Mouse (Mus musculus): ENCODE measurements around the gene Mcm3.

Mcm3 gene

DNA sequence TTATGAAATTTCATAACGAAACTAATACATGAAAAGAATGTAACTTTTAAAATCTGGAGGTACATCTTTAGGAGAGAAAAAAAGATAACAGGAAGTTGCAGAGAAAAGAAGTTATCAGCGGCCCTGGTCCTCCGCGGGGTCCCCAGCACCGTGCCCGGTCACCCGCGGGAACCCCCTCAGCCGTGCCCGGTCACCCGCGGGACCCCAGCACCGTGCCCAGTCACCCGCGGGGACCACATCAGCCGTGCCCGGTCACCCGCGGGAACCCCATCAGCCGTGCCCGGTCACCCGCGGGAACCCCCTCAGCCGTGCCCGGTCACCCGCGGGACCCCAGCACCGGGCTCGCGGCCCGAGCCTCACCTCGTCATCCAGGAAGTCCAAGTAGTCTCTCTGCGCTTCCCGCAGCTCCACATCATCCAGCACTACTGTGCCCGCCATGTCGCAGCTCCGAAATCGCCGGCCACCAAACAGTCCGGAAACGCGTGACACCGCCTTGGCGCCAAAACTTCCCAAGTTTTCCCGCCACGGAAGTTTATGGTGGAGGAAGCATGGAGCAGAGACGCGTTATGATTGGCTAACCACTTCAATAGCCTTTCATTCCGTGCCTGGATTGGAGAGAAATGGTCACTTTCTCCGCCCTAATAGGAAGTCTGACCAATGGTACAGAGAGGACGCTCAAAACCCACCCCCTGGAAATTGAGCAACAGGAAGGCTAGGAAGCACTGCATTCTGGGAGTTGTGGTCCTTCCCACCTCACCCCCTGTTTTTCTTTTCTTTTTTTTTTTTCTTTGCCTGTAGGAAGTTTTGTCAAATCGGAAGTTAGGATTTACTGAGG lies at the start of gene Mcm3:
Gene Mcm3 (minus strand): TSS at position 542 of the 835 bp plus-strand sequence.
- DNase-seq (ENCODE audit: low read depth, low spot score) = peak; percentile 90

DNA sequence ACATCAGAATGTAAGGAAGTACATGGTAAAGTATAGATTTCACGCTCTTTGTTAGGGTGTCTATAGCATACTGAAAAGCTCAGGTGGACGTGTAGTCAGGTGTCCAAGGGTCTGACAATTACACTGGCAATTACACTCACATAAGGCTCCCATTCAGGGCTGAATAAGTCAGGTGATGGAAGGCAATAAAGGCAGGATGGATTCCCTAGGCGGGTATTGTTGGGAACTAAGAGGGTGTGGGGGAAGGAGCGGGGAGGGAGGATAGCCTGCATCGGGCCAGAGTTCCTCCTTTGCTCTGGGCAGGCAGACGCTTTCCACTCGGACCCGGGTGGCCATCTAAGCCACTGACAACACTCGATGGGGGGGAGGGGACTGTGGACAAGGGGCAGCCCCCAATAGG lies 47.9 kb upstream of the Mcm3 start:
- DNase-seq (ENCODE audit: low read depth, low spot score) = no peak

DNA sequence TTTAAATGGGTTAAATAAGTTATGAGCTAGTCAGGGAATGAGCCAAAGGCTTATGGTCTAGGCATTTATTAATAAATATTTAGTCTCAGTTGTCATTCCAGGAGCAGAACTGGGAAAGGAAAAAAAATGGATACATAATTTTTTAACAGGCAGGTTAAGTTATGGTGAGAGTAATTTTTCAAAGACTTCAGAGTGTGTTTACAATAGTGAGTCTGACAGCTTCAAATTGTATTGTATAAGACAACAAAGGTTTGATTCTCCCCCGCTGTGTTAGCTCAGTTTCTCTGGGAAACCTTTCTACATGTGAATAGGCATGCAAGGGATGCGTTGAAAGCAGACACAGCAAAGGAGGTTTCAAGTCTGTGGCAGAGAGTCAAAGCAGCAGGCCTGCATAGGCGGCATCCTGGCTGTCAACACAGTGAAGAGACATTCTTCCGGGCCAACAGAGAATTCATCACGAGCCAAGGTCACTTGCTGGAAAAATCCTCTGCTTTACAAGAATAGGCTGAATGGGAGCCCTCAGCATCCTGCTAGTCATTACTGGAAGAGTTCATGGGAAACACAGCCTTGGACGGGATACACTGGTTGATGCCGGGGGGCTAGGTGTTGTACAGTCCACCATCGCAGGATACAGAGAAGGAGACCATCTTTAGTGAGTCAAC lies 47.3 kb upstream of the Mcm3 start:
- DNase-seq (ENCODE audit: low read depth, low spot score) = no peak

DNA sequence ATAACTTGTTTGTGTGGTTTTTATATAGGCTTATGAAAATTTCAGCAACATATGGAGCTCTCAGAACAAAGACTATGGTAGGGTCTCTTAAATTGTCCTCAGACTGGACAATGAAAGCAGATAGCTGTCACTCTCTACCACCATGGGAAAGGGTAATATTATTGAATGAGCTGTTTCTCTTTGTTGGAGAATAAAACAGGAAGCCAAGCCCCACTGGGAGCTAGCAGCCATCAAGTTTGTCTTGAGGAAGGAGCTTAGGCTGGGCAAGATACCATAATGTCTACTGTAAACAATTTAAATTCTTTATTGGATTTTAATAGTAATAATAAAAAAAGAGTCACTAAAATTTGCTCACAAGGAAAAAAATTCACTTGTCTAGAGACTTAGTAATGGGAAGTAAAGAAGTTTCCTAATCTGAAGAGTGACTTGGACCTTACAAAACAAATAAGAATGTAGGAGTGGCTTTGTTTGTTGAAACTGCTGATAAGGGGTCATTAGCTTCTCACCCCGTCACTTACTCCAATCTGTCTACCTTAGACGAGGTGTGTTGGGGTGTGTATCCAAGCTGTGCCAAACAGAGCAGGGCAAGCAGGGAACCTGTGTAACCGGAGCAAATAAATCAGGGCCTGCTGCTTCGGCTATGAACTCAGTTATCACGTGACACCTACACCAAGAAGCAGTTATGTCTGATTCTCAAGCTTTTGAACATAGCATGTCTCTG lies 43.5 kb upstream of the Mcm3 start:
- DNase-seq (ENCODE audit: low read depth, low spot score) = no peak

DNA sequence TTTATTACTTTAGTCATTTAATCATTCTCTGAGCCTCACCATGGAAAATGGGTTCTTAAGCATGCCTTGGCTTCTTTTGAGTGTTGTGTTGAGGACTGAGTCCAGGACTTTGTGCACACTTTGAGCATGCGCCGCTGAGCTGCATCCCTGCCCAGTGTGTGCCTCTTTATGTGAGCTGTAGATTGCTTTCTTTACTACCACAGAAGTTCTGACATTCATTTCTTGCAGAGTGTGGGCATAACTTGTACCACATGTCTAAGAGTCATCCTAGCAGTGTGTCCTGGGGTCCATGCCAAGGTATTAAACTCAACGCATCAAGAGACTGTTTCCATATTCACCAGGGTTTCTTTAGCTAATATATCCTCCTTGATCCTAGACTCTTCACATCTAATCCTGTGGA lies 41.8 kb upstream of the Mcm3 start:
- no peak for DNase-seq (ENCODE audit: low read depth, low spot score)

DNA sequence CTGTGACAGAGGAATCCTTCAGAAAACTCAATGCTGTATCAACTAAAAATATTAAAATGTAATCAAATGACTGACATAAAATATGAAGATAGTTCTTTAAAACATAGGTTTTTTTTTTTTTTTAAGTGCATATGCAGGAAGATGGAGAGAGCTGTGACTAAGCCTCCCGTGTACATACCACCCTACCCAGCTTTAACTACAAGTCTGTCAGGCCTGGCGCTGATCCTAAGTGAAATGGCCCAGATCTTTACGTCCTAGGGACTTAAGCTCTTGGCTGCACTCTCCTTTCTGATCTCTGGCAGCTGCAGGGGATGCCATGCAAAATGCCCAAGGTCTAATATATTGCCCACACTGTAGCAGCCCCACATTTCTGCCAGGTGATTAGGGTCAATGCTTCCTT lies 40.7 kb upstream of the Mcm3 start:
- no peak for DNase-seq (ENCODE audit: low read depth, low spot score)

DNA sequence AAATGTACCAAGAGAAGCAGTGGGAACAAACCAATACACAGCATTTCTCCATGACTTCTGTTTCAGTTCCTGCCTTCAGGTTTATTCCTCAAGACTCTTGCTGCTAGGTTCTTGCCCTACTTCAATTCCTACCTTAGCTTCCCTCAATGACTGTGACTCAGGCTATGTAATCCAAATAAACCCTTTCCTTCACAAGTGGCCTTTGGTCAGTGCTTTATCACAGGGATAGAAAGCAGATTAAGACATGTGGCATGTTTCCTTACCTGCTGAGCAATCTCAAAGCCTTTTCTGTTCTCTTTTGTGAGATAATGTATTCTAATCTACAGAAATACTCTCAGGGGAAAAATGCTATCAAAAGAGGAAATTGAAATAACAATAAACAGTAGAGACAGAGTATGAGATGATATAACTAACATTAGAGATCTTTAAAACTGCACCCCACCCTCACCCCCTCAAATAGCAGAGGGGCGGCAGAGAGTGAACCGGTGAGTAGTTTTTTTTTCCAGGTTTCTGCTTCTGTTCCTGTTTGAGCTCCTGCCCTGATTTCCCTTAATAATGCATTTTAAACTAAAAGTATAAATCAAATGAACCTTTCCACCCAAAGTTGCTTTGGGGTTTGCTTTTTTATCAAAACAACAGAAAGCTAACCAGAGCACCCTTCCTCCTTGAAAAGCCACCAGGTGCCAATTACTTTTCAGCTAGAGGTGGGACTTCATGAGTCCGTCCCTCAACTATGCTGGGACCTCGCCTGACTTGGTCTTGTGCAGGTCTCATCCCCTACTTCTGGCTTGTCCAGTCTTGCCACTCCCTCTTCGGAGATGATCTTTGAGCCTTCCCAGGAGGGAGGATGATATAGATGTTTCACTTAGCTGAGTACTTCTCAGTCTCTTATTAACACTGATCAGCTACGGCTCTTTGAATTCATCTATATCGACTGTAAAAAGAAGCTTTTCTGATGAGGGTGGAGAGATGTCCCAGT lies 37.1 kb upstream of the Mcm3 start:
- DNase-seq (ENCODE audit: low read depth, low spot score) = no peak

DNA sequence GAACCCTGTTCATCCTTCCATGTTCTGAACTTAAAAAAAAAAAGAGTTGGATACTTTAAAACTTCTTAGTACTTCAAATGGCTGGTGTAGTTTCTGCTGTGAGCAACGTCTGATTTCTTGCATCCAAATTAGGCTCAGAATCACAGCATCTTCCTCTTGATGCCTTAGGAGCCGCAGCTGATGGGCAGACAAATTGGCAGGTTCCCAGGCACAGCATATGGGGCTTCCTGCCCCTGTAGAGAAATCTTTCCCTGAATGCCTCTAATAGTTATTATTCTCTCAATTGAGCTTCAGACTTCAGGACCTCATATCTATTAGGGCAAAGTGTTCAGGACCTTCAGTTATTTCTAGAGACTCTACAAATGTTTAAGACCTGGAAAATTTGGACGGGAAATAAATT lies 19.8 kb upstream of the Mcm3 start:
- DNase-seq (ENCODE audit: low read depth, low spot score) = no peak

DNA sequence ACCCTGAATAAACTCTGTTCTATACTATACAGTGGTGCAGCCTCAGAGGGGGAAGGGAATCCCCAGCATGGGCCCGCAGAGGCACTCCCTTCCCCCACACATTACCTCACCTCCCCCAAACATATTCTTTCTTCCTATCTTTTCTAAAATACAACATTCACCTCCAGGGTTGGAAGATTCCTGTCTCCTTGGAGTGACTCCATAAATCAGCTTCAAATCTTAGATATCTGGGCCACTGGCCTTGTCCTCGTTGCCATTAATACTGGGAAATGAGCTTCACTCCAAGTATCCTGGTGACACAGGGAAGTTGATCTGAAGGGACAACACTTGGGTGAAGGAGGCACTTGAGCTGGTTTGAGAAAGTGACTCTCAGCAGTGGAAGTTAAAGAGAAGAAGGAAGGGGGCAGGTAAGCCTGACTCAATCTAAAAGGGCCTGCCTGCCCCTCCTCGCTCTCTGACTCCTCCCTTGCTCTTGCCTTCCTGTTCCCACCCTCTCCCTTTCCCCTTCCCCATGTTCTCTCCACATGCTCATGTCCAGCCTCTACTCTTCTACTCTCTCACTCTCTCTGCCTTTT lies 16.5 kb upstream of the Mcm3 start:
- DNase-seq (ENCODE audit: low read depth, low spot score) = no peak

DNA sequence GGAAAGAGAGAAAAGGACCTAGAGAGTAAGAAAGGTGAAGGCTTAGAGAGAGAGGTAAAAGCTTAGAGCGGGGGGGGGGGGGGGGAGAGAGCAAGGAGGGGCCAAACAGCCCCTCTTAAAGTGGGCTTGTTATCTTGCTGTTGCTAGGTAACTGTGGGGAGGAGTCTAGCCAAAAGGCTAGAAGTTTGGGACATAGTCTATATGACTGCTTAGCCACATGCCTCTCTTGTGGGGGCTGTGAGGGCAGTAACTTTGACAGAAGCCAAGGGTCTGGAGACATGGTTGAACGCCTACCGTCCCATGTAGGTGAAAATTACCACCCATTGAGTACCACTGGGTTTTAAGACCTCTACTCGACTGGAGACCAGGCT lies 13.0 kb upstream of the Mcm3 start:
- DNase-seq (ENCODE audit: low read depth, low spot score) = no peak

DNA sequence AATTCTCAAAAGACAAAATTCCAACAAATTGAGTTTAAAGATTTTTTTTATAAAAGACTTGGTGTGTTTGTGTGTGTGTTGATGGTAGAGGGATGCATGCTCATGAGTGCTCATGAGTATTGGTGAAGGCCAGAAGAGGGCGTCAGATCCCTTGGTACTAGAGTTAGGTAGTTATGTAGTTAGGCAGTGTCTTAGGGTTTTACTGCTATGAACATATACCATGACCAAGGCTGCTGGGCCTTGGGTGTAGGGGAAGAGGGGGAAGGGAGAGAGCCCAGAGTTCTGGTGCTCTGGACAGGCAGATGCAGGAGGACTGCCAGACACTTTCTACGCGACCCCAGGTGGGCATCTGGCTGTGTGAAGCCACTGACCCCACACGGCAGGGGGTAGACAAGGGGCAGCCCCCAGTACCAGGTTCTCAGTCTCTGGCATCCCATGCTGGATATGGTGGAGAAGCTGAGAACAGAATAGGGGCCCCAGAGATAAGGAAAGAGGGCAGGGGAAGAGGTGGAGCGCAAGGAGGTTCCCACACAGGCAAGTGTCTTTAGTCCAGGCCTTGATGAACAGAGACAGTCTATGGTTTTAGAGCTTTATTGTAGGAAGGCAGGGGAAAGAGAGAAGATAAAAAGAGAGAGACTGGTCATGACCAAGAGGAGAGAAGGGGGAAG lies 12.5 kb upstream of the Mcm3 start:
- DNase-seq (ENCODE audit: low read depth, low spot score) = no peak

DNA sequence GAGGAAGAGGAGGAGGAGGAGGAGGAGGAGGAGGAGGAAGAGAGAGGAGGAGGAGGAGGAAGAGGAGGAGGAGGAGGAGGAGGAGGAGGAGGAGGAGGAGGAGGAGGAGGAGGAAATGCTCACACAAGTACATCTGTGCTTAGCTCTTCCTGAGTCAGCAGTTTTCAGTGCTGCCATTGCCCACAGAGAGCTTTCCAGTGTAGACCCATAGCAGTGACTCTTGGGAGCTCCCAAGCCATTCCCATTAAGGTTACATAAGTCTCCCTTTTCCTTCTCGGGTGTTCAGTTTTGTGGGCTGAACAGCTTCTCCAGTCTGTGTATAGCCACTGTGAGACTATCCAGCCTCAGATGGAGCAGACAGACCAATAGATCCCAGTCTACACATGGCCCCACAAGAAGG lies 10.4 kb upstream of the Mcm3 start:
- no peak for DNase-seq (ENCODE audit: low read depth, low spot score)

DNA sequence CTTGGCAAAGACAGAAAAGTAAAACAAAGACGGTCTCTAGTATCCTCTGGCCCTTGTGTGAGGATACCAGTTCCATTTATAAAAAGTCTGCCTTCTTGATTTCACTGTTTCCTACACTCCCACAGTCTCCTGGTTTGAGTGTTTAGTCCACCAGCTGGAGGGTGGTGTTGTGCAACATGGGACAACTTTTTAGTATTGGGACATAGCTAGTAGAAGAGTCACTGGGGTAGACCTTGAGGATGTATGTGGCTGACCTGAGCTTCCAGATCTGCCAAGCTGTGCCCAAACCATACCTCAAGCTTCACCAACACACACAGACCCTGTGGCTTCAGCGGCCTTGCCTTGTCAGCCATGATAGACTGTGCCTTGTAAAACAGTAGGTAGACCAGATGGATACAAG lies 7.9 kb upstream of the Mcm3 start:
- no peak for DNase-seq (ENCODE audit: low read depth, low spot score)

DNA sequence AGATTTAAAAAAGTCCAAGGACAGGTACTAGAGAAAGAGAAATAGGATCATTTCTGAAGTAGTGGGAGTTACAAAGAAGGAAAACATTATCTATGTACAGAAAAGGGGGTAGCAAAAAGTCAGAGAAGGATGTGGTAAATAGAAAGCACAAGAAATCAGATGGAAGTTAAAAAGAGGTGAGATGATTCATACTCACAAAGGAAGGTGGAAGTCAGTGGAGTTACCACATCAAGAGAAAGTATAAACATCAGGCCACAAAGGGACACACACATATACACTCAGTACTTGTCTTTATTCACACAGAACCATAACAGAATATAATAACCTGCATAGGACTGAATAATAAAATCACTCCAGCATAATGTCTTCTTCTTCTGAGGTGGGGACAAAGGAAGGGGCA lies 4.9 kb upstream of the Mcm3 start:
- DNase-seq (ENCODE audit: low read depth, low spot score) = no peak

DNA sequence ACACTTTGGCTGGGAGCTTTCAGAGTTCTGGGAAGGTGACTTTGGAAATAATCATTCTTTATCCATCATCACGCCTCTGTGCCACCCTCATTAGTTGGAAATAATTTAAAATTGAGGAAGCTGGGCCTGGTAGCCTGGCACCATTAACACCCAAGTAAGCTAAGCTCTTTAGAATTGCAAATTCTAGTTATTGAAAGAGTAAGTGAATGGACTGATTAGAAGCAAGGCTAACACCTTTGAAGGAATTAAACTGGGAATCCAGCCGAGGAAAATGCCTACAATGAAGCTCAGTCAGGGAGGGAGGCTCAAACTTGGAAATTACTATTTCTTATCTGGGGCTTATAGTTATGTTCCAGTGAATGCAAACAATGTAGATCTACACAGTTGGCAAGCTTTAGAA lies 3.8 kb upstream of the Mcm3 start:
- no peak for DNase-seq (ENCODE audit: low read depth, low spot score)

DNA sequence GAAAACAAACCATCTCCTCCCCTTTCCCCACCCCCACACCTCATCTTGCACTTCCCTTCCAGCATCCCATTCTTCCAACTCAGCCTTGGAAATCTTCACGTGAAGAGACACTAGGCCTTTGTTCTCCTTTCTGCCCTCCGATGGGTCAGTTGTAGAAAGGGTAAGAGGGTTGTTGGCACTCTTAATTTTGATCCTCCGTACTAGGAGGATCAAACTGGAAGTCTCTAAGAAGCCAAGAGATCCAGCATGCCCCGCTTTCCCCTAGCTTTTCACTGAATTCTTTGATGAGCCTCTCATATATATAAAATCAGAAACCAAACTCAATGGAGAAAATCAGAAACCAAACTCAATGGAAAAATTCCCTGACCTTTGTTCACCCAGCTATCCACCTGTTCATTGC lies 3.4 kb upstream of the Mcm3 start:
- DNase-seq (ENCODE audit: low read depth, low spot score) = no peak

DNA sequence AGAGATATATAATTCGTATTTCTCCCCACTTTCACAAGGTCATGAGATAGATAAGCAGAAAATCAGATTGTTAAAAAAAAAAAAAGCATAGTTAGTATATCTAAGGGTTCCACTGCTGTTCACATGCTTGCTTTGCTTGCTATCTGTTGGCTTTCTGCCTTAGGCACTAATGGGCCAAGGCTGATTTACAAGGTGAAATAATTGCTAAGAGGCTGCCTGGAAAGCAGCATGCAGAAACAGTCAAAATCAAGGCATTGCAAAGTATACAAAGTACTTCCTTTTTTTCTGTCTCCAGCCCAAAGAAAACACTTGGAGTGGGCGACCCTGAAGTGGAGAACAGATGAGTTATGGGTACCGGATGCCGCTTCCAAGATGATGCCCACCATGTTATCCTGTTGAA lies 847 bp upstream of the Mcm3 start:
- DNase-seq (ENCODE audit: low read depth, low spot score) = no peak

DNA sequence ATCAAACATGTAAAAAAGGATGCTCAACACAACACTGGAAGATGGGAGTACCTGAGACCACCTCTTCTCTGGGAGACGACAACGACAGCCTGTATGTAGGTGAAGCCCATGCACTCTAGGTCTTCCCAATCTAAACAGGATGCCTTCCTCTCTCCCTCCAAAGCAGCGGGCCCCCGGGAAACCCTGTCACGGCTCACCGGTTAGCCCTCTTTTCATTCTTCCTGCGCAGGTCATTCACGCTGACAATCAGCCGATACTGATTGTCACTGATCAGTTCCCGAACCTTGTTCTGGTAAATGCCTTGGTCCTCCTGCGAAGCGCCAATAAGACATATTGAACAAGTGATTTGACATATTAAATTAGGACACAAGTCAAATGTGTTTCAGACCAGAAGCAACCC lies 2.5 kb downstream of the Mcm3 start:
- DNase-seq (ENCODE audit: low read depth, low spot score) = no peak

DNA sequence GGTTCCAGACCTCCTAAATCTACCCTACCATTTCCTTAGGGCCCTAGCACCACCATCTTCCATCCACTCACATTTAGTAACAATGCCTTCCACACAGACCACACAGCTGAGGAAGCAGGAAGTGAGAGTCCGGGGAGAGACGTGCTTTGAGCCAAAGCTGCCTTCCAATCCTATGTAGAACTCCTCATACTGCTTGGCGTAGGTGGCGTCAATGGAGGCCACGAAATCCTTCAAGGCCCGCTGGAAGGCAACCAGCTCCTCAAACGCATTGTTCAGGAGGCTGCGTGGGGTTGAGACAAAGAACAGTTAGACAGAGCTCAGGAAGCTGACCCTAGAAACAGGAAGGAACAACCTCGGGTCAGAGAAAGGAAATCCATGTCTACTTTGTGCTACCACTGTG lies 2.9 kb downstream of the Mcm3 start:
- no peak for DNase-seq (ENCODE audit: low read depth, low spot score)

DNA sequence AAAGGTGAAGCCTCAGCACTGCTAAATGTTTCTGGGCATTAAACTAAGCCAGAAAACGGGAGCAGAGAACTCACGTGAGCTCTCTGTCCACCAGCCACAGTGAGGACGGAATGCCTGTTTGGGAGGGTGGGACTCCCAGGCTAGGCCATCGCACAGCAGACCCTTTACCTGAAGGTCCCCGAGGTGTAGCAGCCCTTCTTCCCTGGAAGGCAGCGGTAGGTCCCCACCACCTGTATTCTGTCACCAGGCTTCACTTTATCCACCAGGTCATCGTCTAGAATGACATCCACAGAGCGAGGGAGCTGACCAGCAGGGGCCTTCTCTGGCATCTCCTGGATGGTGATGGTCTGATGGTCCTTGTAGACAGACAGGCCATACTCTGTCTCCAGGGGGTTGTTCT lies 5.6 kb downstream of the Mcm3 start:
- no peak for DNase-seq (ENCODE audit: low read depth, low spot score)

DNA sequence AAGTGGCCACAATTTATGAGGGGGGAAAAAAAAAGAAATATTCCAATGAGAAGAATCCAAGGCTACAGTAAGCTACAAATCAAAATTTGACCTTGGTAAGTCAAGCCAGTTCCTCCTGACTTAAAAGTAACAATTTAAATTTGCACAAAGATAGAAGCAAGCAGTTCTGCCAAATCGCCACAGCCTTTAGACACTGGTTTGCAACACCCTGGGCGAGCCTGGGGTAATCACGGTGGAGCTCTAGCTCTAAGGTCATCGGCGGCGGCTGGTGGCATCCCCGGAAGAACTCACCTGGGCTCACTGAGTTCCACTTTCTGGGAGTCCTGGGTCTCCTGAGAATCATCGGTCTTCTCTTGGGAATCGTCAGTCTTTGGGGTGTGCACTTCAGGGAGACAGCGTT lies 15.6 kb downstream of the Mcm3 start:
- DNase-seq (ENCODE audit: low read depth, low spot score) = no peak
